Mouse (Mus musculus) hindbrain, postnatal 0 days (tissue): ENCODE measurements around the gene Scd1. TPM values are rescaled to one million over a fixed set of nuclear protein-coding genes. Genes with fewer than 3 reads are reported as not detected.

Experiments used
- ATAC-seq: fragments of 200-750 bp; cut with Nextera tagmentation; 2 replicates; pipeline ENCODE4 v1.8.0; 2017; ENCODE audit warnings: mild to moderate bottlenecking, moderate TSS enrichment, moderate library complexity
- DNase-seq: peaks from one replicate; pipeline ENCODE4 v3.0.0-alpha.2; 2015; ENCODE audit warnings: low spot score
- H3K27ac ChIP-seq: fragments of 300-500 bp; sonication (generic); 2 replicates; pipeline ENCODE4 v1.5.1; 2014; ENCODE audit warnings: mild to moderate bottlenecking
- H3K27me3 ChIP-seq: fragments of 300-500 bp; sonication (generic); 2 replicates; pipeline ENCODE4 v1.6.1; 2014; ENCODE audit warnings: low read length, mixed read lengths; ENCODE audit not compliant: insufficient read depth
- H3K36me3 ChIP-seq: fragments of 300-500 bp; sonication (generic); 2 replicates; pipeline ENCODE4 v1.6.1; 2014; ENCODE audit warnings: low read length, mixed read lengths; ENCODE audit not compliant: insufficient read depth
- H3K4me1 ChIP-seq: fragments of 300-500 bp; sonication (generic); 2 replicates; pipeline ENCODE4 v1.6.1; 2014; ENCODE audit warnings: antibody characterized with exemption, low read length, mixed read lengths; ENCODE audit not compliant: insufficient read depth
- H3K4me2 ChIP-seq: fragments of 300-500 bp; sonication (generic); 2 replicates; pipeline ENCODE4 v1.6.1; 2014; ENCODE audit warnings: low read depth, mild to moderate bottlenecking, low read length, moderate library complexity, mixed read lengths
- H3K4me3 ChIP-seq: fragments of 300-500 bp; sonication (generic); 2 replicates; pipeline ENCODE4 v1.5.1; 2014; ENCODE audit warnings: low read length
- H3K9ac ChIP-seq: fragments of 300-500 bp; sonication (generic); replicated peaks from 2 replicates; pipeline ENCODE4 v1.6.1; 2014; ENCODE audit warnings: mild to moderate bottlenecking, low read length, moderate library complexity, mixed read lengths
- H3K9me3 ChIP-seq: fragments of 300-500 bp; sonication (generic); 2 replicates; pipeline ENCODE4 v1.6.1; 2016; ENCODE audit warnings: low read length, mixed read lengths
- CTCF ChIP-seq: IDR thresholded peaks from 2 replicates; pipeline ENCODE4 v1.5.1; 2016; ENCODE audit warnings: antibody characterized with exemption, control low read depth, low read depth
- WGBS: fragments of 180-500 bp; shearing (Covaris S2); extraction: QIAGEN DNeasy Blood & Tissue Kit; methylation state at CpG from one replicate; pipeline ENCODE4 v1.1.7; 2014; 5-methylcytosine and 5-hydroxymethylcytosine counted together
- polyA plus RNA-seq: library from polyadenylated mRNA; unstranded; fragments of >200 nt; fragmentation: Nextera tagmentation; extraction: Ambion mirVana; gene quantifications from 2 replicates; pipeline ENCODE4 v1.2.1, GENCODE M21; 2015
- total RNA-seq: library from RNA; depleted of rRNA; stranded (reverse); fragments of >200 nt; gene quantifications from 2 replicates; pipeline ENCODE4 v1.2.3, GENCODE M21; 2014

The Scd1 gene
- total and polyA plus RNA-seq, 2 experiments from 2014 or later, result 11.7 to 57.9 TPM

GRCm38 (mm10) chr19:44400484-44401197 lies 7.0 kb downstream of the Scd1 start:
- WGBS, result 72% methylated on average over 8 of the region's 8 CpGs
- 0 out of 2 replicates have a peak, but pooled peaks cover 5% of the 10 kb centered on the region for H3K4me1 ChIP-seq
- peaks cover 16% of the 10 kb centered on the region for H3K36me3 ChIP-seq
- H3K27me3 ChIP-seq, result no peaks in the 10 kb centered on the region
- no peak overlapping the region for H3K4me3 ChIP-seq
- H3K9ac ChIP-seq, result no peak overlapping the region
- no peak for ATAC-seq
- TF ChIP-seq CTCF, result no peak
- no peak overlapping the region for H3K4me2 ChIP-seq
- H3K9me3 ChIP-seq, result no peaks in the 10 kb centered on the region
- no peak overlapping the region for H3K27ac ChIP-seq
- no peak for DNase-seq

DNA sequence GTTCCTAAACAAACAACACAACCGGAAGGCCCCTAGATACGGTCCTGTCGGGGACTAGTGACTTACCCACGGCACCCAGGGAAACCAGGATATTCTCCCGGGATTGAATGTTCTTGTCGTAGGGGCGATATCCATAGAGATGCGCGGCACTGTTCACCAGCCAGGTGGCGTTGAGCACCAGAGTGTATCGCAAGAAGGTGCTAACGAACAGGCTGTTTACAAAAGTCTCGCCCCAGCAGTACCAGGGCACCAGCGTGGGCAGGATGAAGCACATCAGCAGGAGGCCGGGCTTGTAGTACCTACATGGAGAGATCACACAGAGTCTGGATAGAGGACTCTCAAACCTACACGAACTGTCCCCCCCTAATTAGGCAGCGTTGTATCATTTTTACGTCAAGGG lies 7.6 kb downstream of the Scd1 start:
- H3K9me3 ChIP-seq, result no peaks in the 10 kb centered on the region
- no peak overlapping the region for H3K4me2 ChIP-seq
- ATAC-seq (no peak), DNase-seq (no peak)
- H3K36me3 ChIP-seq, result peaks cover 18% of the 10 kb centered on the region
- 0 out of 2 replicates have a peak, but pooled peaks cover 5% of the 10 kb centered on the region for H3K4me1 ChIP-seq
- TF ChIP-seq CTCF, result no peak
- H3K27me3 ChIP-seq, result no peaks in the 10 kb centered on the region
- no peak overlapping the region for H3K4me3 ChIP-seq
- H3K9ac ChIP-seq, result no peak overlapping the region
- 93% methylated on average over 18 of the region's 18 CpGs for WGBS
- H3K27ac ChIP-seq, result no peak overlapping the region

DNA sequence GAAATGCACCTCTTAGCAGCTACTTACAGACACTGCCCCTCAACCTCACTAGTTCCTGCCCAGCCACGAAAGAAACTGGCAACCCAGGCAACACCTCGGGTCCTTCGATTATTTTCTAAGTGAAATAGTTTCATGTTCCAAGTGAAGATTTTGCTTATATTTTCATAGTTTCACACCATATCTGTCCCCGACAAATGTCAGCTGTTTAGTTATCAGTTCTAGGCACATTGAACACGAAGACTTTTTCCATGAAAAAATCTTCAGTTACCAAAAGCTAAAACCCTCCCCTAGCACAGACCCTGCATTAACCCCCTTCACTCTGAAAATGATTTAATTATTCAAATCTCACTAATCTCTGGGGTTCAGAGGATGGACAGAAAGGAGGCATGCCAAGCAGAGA lies 10.9 kb downstream of the Scd1 start:
- peaks cover 18% of the 10 kb centered on the region for H3K36me3 ChIP-seq
- ATAC-seq (no peak), DNase-seq (no peak)
- H3K4me1 ChIP-seq, result no peaks in the 10 kb centered on the region
- TF ChIP-seq CTCF, result no peak
- no peak overlapping the region for H3K4me2 ChIP-seq
- H3K4me3 ChIP-seq, result no peak overlapping the region
- no peaks in the 10 kb centered on the region for H3K9me3 ChIP-seq
- H3K27me3 ChIP-seq, result no peaks in the 10 kb centered on the region
- 92% methylated on average over 5 of the region's 5 CpGs for WGBS
- H3K9ac ChIP-seq, result no peak overlapping the region
- no peak overlapping the region for H3K27ac ChIP-seq

DNA sequence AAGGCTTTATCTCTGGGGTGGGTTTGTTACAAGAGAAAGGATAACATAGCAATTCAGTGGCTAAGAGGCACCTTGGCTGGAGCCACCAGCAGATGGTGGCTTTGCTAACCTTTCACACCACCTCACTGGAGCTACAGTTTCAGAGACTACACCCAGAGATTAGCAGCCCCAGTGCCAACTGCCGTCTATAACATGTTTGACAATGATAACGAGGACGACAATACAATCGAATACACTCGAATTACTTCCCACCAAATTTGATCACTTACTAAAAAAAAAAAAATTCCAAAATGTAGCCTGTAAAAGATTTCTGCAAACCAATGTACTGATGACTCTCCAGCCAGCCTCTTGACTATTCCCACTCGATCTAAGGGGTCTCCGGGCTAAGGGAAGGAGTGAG lies 12.7 kb downstream of the Scd1 start:
- Histone ChIP-seq H3K4me3 (no peak overlapping the region), H3K36me3 (peaks cover 18% of the 10 kb centered on the region), H3K4me2 (no peak overlapping the region), H3K4me1 (no peaks in the 10 kb centered on the region), H3K9ac (no peak overlapping the region), H3K27ac (no peak overlapping the region), H3K9me3 (no peaks in the 10 kb centered on the region), H3K27me3 (no peaks in the 10 kb centered on the region)
- DNase-seq, result no peak
- TF ChIP-seq CTCF, result no peak
- WGBS, result 86% methylated on average over 7 of the region's 7 CpGs
- ATAC-seq, result no peak

DNA sequence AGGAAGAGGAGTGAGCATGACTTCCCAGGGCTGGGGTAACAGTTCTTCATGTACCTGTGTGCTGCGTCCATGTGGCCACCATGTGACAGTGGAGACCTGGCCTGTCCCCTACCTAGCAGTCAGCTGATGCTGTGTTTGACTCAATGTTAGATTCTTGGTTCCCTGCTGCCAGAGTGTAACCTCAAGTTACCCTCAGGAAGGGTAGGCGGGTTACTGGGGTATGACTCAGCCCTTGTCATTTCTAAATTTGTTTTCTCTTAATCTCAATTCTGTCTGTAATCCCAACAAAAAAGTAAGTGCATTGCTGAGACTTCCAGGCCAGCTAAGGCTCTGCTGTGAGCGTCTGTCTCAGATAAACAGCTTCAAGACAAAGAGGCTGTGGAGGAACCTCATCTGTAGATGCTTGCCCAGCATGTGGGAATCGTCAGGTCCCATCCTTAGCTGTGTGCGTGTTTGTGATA lies 13.7 kb downstream of the Scd1 start:
- 81% methylated on average over 5 of the region's 5 CpGs for WGBS
- Histone ChIP-seq H3K4me1 (peaks cover 2% of the 10 kb centered on the region; the same call in 1 of the 2 replicates), H3K9ac (no peak overlapping the region), H3K27ac (no peak overlapping the region), H3K4me2 (no peak overlapping the region), H3K36me3 (peaks cover 13% of the 10 kb centered on the region; the same call in 1 of the 2 replicates), H3K4me3 (no peak overlapping the region), H3K27me3 (no peaks in the 10 kb centered on the region), H3K9me3 (no peaks in the 10 kb centered on the region)
- ATAC-seq, result no peak
- TF ChIP-seq CTCF, result no peak
- DNase-seq, result no peak

DNA sequence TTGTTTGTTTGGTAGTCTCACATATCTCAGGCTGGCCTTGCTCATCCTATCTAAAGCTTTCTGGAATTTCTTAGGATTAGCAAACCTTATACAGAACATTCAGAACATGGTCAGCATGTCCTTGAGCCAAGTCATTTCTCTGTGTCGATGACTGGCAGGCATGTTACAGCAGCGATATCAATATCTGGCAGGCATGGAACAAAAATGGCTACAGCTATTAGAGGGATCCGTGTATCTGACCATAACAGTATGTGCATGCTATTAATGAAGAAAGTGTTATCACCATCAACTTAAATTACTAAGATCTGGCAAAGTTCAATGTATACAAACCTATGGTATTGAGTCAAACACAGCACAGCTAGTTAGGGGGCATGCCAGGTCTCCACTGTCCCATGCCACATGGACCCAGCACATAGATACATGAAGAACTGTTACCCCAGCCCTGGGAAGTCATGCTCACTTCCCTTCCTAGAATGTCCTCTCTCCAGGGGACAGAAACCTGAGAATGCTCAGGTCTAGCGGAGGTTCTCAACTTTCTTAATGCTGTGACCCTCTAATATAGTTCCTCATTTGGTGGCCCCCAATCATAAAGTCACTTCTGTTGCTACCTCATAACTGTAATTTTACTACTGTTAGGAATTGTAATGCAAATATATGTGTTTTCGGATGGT lies 15.2 kb downstream of the Scd1 start:
- DNase-seq (no peak), ATAC-seq (no peak)
- Histone ChIP-seq H3K27me3 (no peaks in the 10 kb centered on the region), H3K27ac (no peak overlapping the region), H3K4me1 (peaks cover 12% of the 10 kb centered on the region), H3K36me3 (peaks cover 11% of the 10 kb centered on the region; the same call in 1 of the 2 replicates), H3K9ac (no peak overlapping the region), H3K4me3 (no peak overlapping the region), H3K9me3 (no peaks in the 10 kb centered on the region), H3K4me2 (no peak overlapping the region)
- TF ChIP-seq CTCF, result no peak
- 89% methylated on average over 5 of the region's 5 CpGs for WGBS

- Histone ChIP-seq H3K4me2 (no peak overlapping the region), H3K9me3 (no peaks in the 10 kb centered on the region), H3K4me3 (no peak overlapping the region), H3K4me1 (peaks cover 12% of the 10 kb centered on the region), H3K9ac (no peak overlapping the region), H3K27me3 (no peaks in the 10 kb centered on the region), H3K36me3 (peaks cover 7% of the 10 kb centered on the region; the same call in 1 of the 2 replicates), H3K27ac (no peak overlapping the region)
- ATAC-seq (no peak), DNase-seq (no peak)
- 93% methylated on average over 4 of the region's 4 CpGs for WGBS
- no peak for TF ChIP-seq CTCF
Observed at GRCm38 (mm10) chr19:44391856-44392255, 15.8 kb downstream of the Scd1 start.
